Mouse (Mus musculus): ENCODE results near the gene Flcn. TPM values are rescaled to one million over a fixed set of nuclear protein-coding genes. Genes with fewer than 3 reads are reported as not detected.
A peak's percentile ranks its signal among the peaks of the same experiment; 100 is the strongest.

The Flcn gene
- total and polyA plus RNA-seq, 3 experiments = 31.7 to 36.1 (median 35.1) TPM

DNA sequence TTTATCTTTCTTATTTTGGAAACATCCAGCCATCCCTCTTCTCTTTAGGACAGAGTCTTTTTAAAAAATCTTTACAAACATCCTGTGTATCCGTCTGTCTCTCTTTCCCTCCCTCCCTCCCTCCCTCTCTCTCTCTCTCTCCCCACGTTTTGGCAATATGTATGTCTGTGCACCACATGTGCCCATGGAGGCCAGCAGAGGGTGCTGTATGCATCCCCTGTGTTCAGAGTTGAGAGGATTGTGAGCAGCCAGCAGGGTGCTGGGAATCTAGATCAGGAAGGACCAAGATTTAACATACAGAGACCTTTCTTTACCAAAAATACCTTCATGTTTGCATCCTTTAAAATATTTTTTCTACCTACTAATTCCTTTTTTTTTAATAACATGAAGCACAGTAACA, 37.3 kb upstream of the Flcn start (continued):
- TF ChIP-seq NRF1 (IDR thresholded peaks at IDR 0.05; ENCODE audit: low read depth, low read length) (no peak), NELFE (IDR thresholded peaks at IDR 0.05; ENCODE audit: low read depth, low read length) (no peak), JUN (IDR thresholded peaks at IDR 0.05; ENCODE audit: insufficient read depth, low read depth, low read length) (no peak), PAX5 (IDR thresholded peaks at IDR 0.05; ENCODE audit: low read length) (no peak), CHD1 (IDR thresholded peaks at IDR 0.05; ENCODE audit: low read depth, low read length) (no peak), MAX (IDR thresholded peaks at IDR 0.05; ENCODE audit: low read length) (peak; percentile 83), E2F4 (IDR thresholded peaks at IDR 0.05; ENCODE audit: insufficient replicate concordance, low read depth, low read length) (no peak)

GRCm38 (mm10) chr11:59846311-59846710, 36.5 kb upstream of the Flcn start:
- H3K9me3 ChIP-seq (replicated peaks; ENCODE audit: low read length) = no peaks in the 10 kb centered on the region
- dilution Hi-C loops (cut with MboI; ENCODE audit: extremely low pct_ligation_motif_present, extremely low pct_unique_long_range_greater_than_20kb, low sequenced_read_pairs) = no loop called here
- peaks cover 15 to 62% of the 10 kb centered on the region in 2 experiments for H3K4me1 ChIP-seq (ENCODE audit: control insufficient read depth in 1 of 2, insufficient read depth in 2 of 2)
- peaks cover 14% of the 10 kb centered on the region for H3K79me2 ChIP-seq (replicated peaks; ENCODE audit: control insufficient read depth, extremely low read depth, insufficient read depth, poor library complexity, severe bottlenecking)
- H3K27me3 ChIP-seq (replicated peaks) = no peaks in the 10 kb centered on the region
- no peak overlapping the region for H3K9ac ChIP-seq (ENCODE audit: insufficient read depth, low read depth)
- peaks cover 11 to 41% of the 10 kb centered on the region in 2 experiments for H3K36me3 ChIP-seq (replicated peaks in 1 of 2; ENCODE audit: control insufficient read depth in 1 of 2, insufficient read depth in 1 of 2, low read length in 1 of 2)
- in situ Hi-C loops (cut with MboI; ENCODE audit: low pct_ligation_motif_present, low pct_unique_long_range_greater_than_20kb, low sequenced_read_pairs) = no loop called here
- no peak for TF ChIP-seq NELFE (IDR thresholded peaks at IDR 0.05; ENCODE audit: low read depth, low read length)
- no peak for TF ChIP-seq ZC3H11A (IDR thresholded peaks at IDR 0.05; ENCODE audit: low read depth, low read length)
- DNase-seq (ENCODE audit: extremely low read depth) = no peak
- H3K4me3 ChIP-seq (replicated peaks in 1 of 3; ENCODE audit: low read depth in 2 of 3, low read length in 2 of 3, poor library complexity in 1 of 3) = no peak overlapping the region
- H3K4me2 ChIP-seq (ENCODE audit: insufficient read depth, low read depth, poor library complexity, severe bottlenecking) = no peak overlapping the region
- no peak overlapping the region for H3K27ac ChIP-seq (ENCODE audit: insufficient read depth, low read depth)

GRCm38 (mm10) chr11:59839459-59840126, 29.8 kb upstream of the Flcn start, which contains the start of gene Cops3:
Cops3 (minus strand) TSS chr11:59839838.
- H3K4me3 ChIP-seq (replicated peaks in 1 of 3; ENCODE audit: low read depth in 2 of 3, low read length in 2 of 3, poor library complexity in 1 of 3) = peak within 1 kb of the TSS; percentile 91 to 98 (median 92)
- peak within 1 kb of the TSS; percentile 93 for H3K4me2 ChIP-seq (ENCODE audit: insufficient read depth, low read depth, poor library complexity, severe bottlenecking)
- no peaks in the 10 kb centered on the region for H3K9me3 ChIP-seq (replicated peaks; ENCODE audit: low read length)
- no peaks in the 10 kb centered on the region for H3K27me3 ChIP-seq (replicated peaks)
- in situ Hi-C loops (cut with MboI; ENCODE audit: low pct_ligation_motif_present, low pct_unique_long_range_greater_than_20kb, low sequenced_read_pairs) (no loop called here), dilution Hi-C loops (cut with MboI; ENCODE audit: extremely low pct_ligation_motif_present, extremely low pct_unique_long_range_greater_than_20kb, low sequenced_read_pairs) (no loop called here)
- peaks cover 21 to 48% of the 10 kb centered on the region in 2 experiments for H3K36me3 ChIP-seq (replicated peaks in 1 of 2; ENCODE audit: control insufficient read depth in 1 of 2, insufficient read depth in 1 of 2, low read length in 1 of 2)
- H3K4me1 ChIP-seq (ENCODE audit: control insufficient read depth in 1 of 2, insufficient read depth in 2 of 2) = peaks cover 23 to 57% of the 10 kb centered on the region in 2 experiments
- peaks cover 40% of the 10 kb centered on the region for H3K79me2 ChIP-seq (replicated peaks; ENCODE audit: control insufficient read depth, extremely low read depth, insufficient read depth, poor library complexity, severe bottlenecking)
- H3K27ac ChIP-seq (ENCODE audit: insufficient read depth, low read depth) = peak within 1 kb of the TSS; percentile 95
- DNase-seq (ENCODE audit: extremely low read depth) = peak; percentile 99
- peak within 1 kb of the TSS; percentile 97 for H3K9ac ChIP-seq (ENCODE audit: insufficient read depth, low read depth)
- TF ChIP-seq UBTF (IDR thresholded peaks at IDR 0.05; ENCODE audit: low read depth, low read length) (no peak), POLR2AphosphoS2 (IDR thresholded peaks at IDR 0.05; ENCODE audit: low read depth, low read length) (peak; percentile 95), KAT2A (IDR thresholded peaks at IDR 0.05; ENCODE audit: insufficient replicate concordance, low read length) (no peak; the same call in 1 of the 2 replicates), MAX (IDR thresholded peaks at IDR 0.05; ENCODE audit: low read length) (peak; percentile 36; the same call in 1 of the 2 replicates), MXI1 (IDR thresholded peaks at IDR 0.05; ENCODE audit: low read depth, low read length) (peak; percentile 86), ZC3H11A (IDR thresholded peaks at IDR 0.05; ENCODE audit: low read depth, low read length) (no peak), POLR2A (IDR thresholded peaks at IDR 0.05; ENCODE audit: low read depth, low read length) (peak; percentile 89), RAD21 (IDR thresholded peaks at IDR 0.05; ENCODE audit: low read depth, low read length) (no peak), CHD1 (IDR thresholded peaks at IDR 0.05; ENCODE audit: low read depth, low read length) (no peak; the same call in 1 of the 2 replicates), EP300 (IDR thresholded peaks at IDR 0.05; ENCODE audit: low read length) (no peak), IRF4 (IDR thresholded peaks at IDR 0.05; ENCODE audit: low read depth, low read length) (no peak), MAFK (IDR thresholded peaks at IDR 0.05; ENCODE audit: insufficient replicate concordance, low read length) (no peak), MYC (IDR thresholded peaks at IDR 0.05; ENCODE audit: low read depth, low read length) (peak; percentile 10; the same call in 1 of the 2 replicates), MEF2A (IDR thresholded peaks at IDR 0.05; ENCODE audit: borderline replicate concordance, low read depth, low read length) (0 out of 2 replicates have a peak, but pooled peaks have one; percentile 4), ZKSCAN1 (IDR thresholded peaks at IDR 0.05; ENCODE audit: borderline replicate concordance, low read depth, low read length) (no peak), USF1 (IDR thresholded peaks at IDR 0.05; ENCODE audit: low read depth, low read length) (no peak), NRF1 (IDR thresholded peaks at IDR 0.05; ENCODE audit: low read depth, low read length) (peak; percentile 28), ZMIZ1 (IDR thresholded peaks at IDR 0.05; ENCODE audit: low read depth, low read length) (peak; percentile 92), MAZ (IDR thresholded peaks at IDR 0.05; ENCODE audit: low read depth, low read length) (peak; percentile 74), HCFC1 (IDR thresholded peaks at IDR 0.05; ENCODE audit: low read depth, low read length) (peak; percentile 80), USF2 (conservative IDR thresholded peaks at IDR 0.05; ENCODE audit: low read depth, low read length) (no peak), NELFE (IDR thresholded peaks at IDR 0.05; ENCODE audit: low read depth, low read length) (peak; percentile 97), SMC3 (IDR thresholded peaks at IDR 0.05; ENCODE audit: low read depth, low read length) (no peak), JUN (IDR thresholded peaks at IDR 0.05; ENCODE audit: insufficient read depth, low read depth, low read length) (no peak), TBP (conservative IDR thresholded peaks at IDR 0.05; ENCODE audit: low read depth, low read length) (peak; percentile 72), CTCF (conservative IDR thresholded peaks at IDR 0.05 in 1 of 2, IDR thresholded peaks at IDR 0.05 in 1 of 2; ENCODE audit: low read depth in 2 of 2, low read length in 2 of 2) (no peak), PAX5 (IDR thresholded peaks at IDR 0.05; ENCODE audit: low read length) (no peak)
